Mouse (Mus musculus) Muller cell, postnatal 12 days (primary cell): Measurements from ENCODE around the gene Phactr1.

ENCODE experiments used
- DNase-seq: peaks from one replicate; pipeline ENCODE4 v3.0.0-alpha.2; 2015; ENCODE audit errors: inconsistent ontology term

Phactr1 gene

DNA sequence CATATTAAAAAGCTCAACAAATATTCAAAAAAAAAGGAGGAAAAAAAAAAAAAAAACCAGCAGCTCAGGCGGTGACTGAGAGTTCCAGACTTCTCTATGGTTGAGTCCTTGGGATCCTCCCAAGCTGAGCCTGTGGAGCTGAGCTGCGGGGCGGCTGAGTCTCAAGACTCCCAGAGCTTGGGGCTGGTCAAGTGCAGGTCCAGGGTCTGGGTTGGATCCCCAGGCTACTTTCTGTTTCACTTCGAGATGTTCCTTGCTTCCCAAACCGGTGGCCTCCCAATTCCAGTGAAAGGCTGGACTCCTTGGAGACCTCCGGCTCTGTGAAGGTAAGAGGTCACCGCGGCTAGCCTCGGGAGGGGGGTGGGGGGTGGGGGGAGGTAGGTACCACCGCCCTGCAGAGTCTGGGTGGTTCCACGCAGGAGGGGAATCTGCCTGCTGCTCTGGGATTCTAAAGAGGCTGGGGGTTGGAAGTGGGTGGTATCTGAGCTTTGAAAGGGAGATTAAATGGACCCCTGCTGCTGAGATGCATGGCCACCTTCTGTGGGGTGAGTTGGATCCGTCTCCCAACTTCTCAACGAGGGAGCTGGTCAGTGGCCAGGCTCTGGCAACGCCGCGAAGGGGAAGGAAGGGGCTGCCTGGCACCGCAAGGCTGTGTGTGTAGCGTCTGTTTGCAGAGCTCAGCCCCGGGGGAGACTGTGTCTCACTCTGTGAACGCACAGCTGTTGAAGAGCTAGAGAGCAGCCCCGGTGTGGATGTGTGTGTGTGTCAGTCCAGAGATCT lies 185.9 kb downstream of the Phactr1 start:
- DNase-seq = peak; percentile 69

DNA sequence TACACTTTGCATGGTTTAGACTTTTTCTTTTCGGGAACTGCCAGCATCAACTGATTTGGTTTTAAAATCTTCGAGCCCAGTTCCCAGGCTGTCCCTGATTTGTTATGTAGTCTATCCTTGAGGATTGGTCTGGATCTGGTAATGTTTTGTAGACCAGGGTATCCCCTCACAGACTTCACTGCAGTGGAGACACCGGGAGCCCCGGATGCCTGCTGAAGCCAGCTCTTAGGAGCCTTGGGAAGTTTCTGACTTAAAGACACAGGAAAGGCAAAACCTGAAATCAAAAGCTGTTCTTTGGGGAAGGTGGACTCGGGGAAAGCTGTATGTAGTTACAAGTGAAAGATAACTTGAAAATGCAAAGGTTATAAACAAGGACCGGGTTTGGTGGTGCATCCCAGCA lies 186.6 kb downstream of the Phactr1 start:
- peak; percentile 36 for DNase-seq

DNA sequence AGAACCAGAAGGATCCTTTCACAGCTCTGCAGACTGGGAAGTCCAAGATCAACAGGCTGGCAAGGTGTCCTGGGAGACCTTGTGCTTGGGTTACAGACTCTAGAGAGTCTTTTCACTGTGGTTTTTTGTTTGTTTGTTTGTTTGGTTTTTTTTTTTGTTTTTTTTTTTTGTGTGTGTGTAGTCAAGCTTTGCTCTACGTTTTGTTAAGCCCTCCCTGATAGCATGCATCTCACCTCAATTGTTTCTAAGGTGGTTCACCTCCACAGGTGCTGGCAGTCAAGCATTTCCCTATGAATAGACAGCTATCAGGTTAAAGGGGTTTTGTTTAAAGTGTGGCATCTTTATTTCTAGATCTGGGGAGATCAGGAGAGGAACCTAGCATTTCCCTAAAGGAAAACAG lies 191.7 kb downstream of the Phactr1 start:
- no peak for DNase-seq

- no peak for DNase-seq
Measured at GRCm38 (mm10) chr13:42878346-42878745, 197.9 kb downstream of the Phactr1 start.

- DNase-seq = no peak
Measured at GRCm38 (mm10) chr13:42884033-42884724, 203.8 kb downstream of the Phactr1 start.

DNA sequence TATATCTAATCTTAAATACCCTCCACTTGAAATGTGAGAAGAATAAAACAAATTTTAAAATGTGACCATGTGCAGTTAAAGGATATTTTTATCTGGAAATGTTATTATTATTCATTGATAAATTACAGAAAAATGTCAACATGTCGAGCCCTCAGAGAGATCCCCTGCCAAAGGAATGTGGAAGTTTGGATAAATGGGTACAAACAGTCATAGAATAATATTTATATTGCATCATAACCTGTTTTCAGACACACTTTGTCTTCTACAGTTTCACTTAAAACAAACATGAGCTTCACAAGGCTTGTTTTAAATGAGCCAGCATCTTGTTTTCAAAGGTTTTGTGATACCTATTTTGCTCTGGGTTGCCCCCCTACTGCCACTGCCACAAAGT lies 204.3 kb downstream of the Phactr1 start:
- DNase-seq = no peak

DNA sequence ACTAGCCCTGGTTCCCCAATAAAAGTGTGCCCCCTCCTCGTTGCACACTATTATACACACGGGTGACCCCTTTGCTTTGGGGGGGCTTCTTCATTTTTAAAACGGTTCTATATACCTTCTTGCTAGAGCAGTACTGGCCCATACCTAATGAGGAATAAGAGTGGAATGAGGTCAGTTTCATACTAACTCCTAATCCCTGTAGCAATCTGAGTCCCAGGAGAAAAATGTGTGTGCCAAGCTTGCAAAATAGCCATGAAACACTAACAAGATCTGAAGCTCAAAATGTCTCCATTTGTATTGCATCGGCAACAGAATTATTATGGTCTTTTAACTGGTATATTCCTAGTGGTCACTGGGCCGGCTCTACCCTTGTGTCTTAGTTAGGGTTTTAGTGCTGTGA lies 207.3 kb downstream of the Phactr1 start:
- DNase-seq = no peak

DNA sequence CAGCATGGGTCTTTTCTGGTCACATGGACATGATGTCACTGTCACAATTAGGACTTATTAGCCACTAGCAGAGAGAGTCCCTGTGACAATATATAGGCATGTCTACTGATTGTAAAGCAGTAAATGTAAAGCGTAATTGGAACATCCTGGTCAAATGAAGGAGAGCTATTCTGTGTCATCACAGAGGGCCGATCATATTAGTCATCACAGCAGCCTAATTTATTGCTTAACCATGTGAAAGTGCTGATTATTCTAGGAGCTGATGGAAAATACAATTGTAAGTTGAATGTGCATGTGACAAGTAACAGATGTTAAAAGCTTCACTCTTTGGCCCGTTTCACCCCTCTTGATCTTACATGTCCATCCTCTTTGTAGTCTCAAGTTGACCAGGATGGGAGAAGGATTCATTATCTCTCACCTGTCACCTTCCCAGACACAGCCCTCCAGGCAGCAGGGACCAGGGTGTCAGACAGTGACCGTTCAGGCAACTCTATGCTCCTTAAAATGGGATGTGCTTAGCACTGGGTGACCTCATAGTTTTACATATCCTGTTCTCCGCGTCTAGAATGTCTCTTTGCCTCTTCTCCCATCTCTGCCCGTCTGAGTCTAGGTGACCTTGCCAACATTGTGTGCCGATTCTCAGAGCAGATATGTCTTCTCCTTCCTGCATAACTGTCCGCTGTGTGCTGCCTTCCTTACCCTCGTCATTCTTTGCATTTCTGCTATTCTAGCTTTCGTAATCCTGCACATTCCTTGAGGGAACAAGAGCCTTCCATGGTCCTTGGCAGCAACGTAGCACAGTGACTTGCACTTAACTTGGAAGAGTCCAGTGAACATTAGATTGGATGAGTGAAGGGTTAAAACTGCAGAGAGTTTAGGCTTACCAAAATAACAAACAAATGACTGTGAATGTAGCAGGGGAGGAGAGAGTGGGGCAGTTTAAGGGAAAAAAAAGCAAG lies 209.4 kb downstream of the Phactr1 start:
- peak; percentile 88 for DNase-seq

DNA sequence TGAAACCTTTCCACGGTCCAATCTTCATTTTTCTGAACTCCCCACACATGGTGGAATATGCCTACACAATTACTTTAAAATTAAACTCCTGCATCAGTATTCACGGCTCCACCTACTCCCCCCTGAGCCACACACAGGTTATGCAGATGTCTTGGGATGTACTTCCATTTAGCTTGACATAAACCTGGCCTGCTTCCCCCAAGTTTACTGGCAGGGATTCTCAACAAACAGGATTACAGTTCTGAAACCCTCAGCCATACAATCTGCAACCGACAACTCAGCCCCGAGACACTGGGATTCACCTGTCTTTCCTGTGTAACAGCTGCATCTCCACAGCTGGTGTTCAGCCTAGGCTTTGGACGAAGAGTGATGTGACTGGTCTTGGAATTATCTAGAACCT lies 210.2 kb downstream of the Phactr1 start:
- no peak for DNase-seq

- DNase-seq = peak; percentile 54
Measured at GRCm38 (mm10) chr13:42894016-42894415, 213.6 kb downstream of the Phactr1 start.

DNA sequence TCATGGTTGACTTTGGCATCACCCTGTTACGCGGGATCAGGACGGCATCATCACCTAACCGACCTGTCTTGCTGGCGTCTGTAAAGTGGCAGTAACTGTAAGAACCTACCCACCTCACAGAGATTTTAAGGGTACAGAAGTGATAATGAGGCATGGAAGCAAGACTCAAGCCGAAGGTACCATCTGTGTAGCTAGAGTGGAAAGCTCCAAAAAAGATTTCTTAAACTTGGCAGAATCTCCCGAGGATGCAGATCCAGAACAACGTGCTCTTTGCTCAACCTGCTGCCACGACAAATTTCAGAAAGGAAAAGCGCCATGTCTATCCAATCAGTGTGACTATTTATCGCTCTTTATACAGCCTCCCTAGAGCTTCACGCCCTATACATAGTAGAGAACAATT lies 214.2 kb downstream of the Phactr1 start:
- DNase-seq = no peak

DNA sequence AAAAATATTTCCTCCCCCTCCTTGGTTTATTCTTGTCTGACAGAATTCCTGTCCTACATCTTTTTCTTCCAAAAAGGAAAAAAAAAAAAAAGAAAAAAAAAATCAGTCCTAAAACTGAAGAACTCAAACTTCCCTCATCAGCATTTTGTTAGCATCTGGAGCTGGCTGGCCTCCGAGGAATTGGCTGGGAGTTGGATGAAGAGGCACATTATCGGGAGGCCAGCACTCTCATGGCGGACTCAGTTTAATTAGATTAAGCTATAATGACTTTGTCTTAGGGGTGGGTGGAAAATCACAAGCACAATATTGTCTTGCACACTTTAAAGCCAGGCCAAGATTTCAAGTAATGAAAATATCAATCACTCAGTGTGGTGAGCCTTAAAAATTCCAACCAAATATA lies 215.6 kb downstream of the Phactr1 start:
- peak; percentile 12 for DNase-seq

DNA sequence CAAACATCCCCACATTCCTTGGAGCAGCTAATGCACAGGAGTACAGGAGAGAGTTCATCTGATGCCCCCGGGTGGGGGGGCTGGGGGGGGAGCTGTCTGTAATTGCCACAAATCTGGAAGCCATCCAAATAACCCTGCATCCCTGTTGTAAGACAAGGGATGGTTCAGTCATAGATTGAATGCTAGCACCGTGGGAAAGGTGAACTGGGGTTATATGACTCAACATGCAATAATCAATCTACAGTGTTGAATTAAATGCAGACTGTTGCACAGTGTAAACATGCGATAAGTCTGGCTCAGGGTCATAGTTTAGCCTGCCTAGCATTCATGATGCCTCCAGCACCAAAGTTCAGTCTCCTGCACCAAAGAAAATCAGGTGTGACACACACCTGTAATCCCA lies 219.2 kb downstream of the Phactr1 start:
- DNase-seq = peak; percentile 72

- no peak for DNase-seq
Measured at GRCm38 (mm10) chr13:42901837-42902236, 221.4 kb downstream of the Phactr1 start.

DNA sequence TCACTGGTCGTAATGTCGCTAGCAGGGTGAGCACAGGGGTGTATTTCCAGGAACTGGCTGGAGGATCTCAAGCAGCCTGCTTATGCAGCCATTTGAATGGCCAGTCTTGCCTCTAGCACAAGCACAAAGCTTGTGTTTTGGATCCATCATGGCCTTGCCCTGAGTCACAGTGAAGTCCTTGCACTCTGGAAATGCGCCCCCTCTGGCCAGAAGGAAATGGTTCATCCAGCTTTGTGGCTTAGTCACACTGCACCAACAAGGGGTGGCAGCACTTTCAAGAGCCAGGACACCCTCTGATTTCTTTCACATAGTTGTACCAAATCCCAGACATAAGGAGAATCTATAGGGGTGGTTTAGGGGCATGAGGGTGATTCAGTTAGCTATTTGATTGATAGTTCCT lies 222.4 kb downstream of the Phactr1 start:
- no peak for DNase-seq

DNA sequence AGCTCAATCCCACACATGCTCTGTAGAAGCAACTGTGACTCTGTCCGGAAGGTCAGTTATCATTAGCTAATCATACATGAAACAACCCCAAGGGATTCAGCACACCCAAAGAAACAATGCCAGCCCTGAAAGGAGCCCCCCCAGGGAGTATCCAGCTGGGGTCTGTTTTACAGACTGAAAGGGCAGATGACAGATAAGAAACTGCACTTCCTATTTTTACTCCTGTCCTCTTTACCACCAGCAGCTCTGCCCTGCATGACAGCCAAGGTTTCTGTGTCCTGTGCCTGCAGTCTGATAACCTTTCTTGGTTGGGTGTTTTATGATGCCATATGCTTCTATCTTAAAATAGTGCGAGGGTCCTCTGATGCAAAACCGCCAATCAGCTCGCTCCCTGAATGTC lies 225.4 kb downstream of the Phactr1 start:
- DNase-seq = no peak

- no peak for DNase-seq
Measured at GRCm38 (mm10) chr13:42906990-42907389, 226.6 kb downstream of the Phactr1 start.

- DNase-seq = peak; percentile 17
Measured at GRCm38 (mm10) chr13:42915081-42915480, 234.7 kb downstream of the Phactr1 start.

DNA sequence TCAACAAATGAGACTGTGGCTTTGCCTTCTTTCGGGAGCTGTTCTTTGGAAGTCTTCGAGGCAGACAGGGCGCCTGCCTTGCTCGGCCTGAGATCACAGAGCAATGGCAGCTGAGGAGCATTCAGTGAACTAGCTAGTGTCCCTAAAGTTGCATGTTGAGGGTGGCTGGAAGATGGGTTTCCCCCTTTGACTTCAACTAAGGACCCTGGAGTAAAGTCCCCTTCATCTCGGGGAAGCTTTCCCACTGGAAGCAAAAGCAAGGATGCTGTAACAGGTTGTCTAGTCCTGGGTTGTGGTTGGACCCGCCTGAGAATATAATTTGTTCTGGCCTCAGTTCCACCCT lies 235.4 kb downstream of the Phactr1 start:
- DNase-seq = no peak

GRCm38 (mm10) chr13:42916194-42917033 lies 236.0 kb downstream of the Phactr1 start:
- peak; percentile 84 for DNase-seq

DNA sequence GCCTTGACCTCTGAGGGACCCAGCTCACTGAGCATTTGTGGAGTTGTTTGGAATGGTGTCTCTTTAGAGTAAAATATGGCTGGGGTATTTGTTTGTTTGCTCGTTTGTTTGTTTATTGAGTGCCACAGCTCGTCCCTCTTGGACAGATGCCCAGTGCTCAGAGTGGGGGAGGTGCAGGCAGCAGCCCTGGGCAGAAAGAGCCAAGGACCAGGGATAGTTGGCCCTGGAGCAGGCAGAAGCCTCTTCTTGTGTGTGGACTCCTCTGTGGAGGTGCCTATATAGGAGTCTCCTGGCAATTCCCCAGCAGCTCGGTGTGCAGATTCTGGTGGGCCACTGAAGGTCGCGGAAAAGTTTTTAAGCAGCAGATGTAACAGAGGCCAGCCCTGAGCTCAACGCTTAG lies 236.8 kb downstream of the Phactr1 start:
- peak; percentile 49 for DNase-seq
